Mouse (Mus musculus) thymus, adult 2 months (tissue): ENCODE measurements around the gene Prdm16.

Source experiments
- CTCF ChIP-seq: fragments of 200-500 bp; IDR thresholded peaks from 2 replicates; pipeline ENCODE4 v1.5.1; 2012; ENCODE audit warnings: mild to moderate bottlenecking, control low read depth, low read length, moderate library complexity, borderline replicate concordance; ENCODE audit not compliant: control insufficient read depth, poor library complexity, insufficient read depth; ENCODE audit errors: extremely low read depth
- POLR2A ChIP-seq: fragments of 200-500 bp; IDR thresholded peaks from 2 replicates; pipeline ENCODE4 v1.6.1; 2012; ENCODE audit warnings: mild to moderate bottlenecking, low read length, control low read depth, moderate library complexity; ENCODE audit not compliant: control insufficient read depth, poor library complexity, insufficient read depth; ENCODE audit errors: extremely low read depth

DNA sequence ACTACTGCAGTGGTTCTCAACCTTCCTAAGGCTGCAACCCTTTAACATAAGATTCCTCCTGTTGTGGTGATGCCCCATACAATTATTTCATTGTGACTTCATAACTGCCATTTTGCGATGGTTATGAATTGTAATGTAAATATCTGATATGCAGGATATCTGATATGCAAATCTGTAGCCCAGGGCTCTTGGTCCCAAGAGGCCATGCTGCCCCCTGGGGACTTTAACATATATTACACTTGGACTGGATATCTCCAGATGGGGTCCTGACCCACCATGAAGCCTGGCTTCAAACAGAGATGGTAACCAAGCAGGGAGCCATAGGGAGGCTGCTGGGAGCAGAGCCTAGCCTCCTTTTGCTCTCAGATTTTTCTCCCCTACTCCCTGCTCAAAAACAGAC, 244.0 kb downstream of the Prdm16 start:
- TF ChIP-seq CTCF: no peak
- no peak for TF ChIP-seq POLR2A
